Mouse (Mus musculus) heart, embryonic 11.5 days (tissue): ENCODE measurements around the gene Plxna4. TPM values are rescaled to one million over a fixed set of nuclear protein-coding genes. Genes with fewer than 3 reads are reported as not detected.

Experiments used
- ATAC-seq: fragments of 200-750 bp; cut with Nextera tagmentation; replicated peaks from 2 replicates; pipeline ENCODE4 v1.8.0; 2017; ENCODE audit warnings: moderate library complexity; ENCODE audit not compliant: insufficient number of reproducible peaks, low FRiP score, low TSS enrichment
- H3K27ac ChIP-seq: fragments of 300-500 bp; sonication (generic); 2 replicates; pipeline ENCODE4 v1.5.1; 2014; ENCODE audit warnings: mild to moderate bottlenecking, low read depth, low read length
- H3K27me3 ChIP-seq: fragments of 300-500 bp; sonication (generic); 2 replicates; pipeline ENCODE4 v1.6.1; 2014; ENCODE audit warnings: mild to moderate bottlenecking, low read length, mixed read lengths; ENCODE audit not compliant: control insufficient read depth, insufficient read depth
- H3K36me3 ChIP-seq: fragments of 300-500 bp; sonication (generic); 2 replicates; pipeline ENCODE4 v1.6.1; 2014; ENCODE audit warnings: mild to moderate bottlenecking, low read length, moderate library complexity, mixed read lengths; ENCODE audit not compliant: control insufficient read depth, insufficient read depth
- H3K4me1 ChIP-seq: fragments of 300-500 bp; sonication (generic); 2 replicates; pipeline ENCODE4 v1.6.1; 2014; ENCODE audit warnings: low read length; ENCODE audit not compliant: control insufficient read depth, insufficient read depth
- H3K4me2 ChIP-seq: fragments of 300-500 bp; sonication (generic); 2 replicates; pipeline ENCODE4 v1.6.1; 2014; ENCODE audit warnings: mild to moderate bottlenecking, moderate library complexity
- H3K4me3 ChIP-seq: fragments of 300-500 bp; sonication (generic); 2 replicates; pipeline ENCODE4 v1.5.1; 2014; ENCODE audit warnings: low read depth, low read length
- H3K9ac ChIP-seq: fragments of 300-500 bp; sonication (generic); 2 replicates; pipeline ENCODE4 v1.6.1; 2014; ENCODE audit warnings: mild to moderate bottlenecking, low read depth, low read length, moderate library complexity
- H3K9me3 ChIP-seq: fragments of 300-500 bp; sonication (generic); replicated peaks from 2 replicates; pipeline ENCODE4 v1.6.1; 2016; ENCODE audit warnings: low read length; ENCODE audit not compliant: control insufficient read depth
- WGBS: fragments of 180-500 bp; shearing (Covaris S2); extraction: QIAGEN DNeasy Blood & Tissue Kit; methylation state at CpG from one replicate; pipeline ENCODE4 v1.1.7; 2014; ENCODE audit not compliant: insufficient replicate concordance; 5-methylcytosine and 5-hydroxymethylcytosine counted together
- polyA plus RNA-seq: library from polyadenylated mRNA; unstranded; fragments of >200 nt; fragmentation: Nextera tagmentation; extraction: Ambion mirVana; gene quantifications from 2 replicates; pipeline ENCODE4 v1.2.1, GENCODE M21; 2014

Plxna4 gene
- polyA plus RNA-seq, 1 experiment from 2014 or later: 9.1 TPM

GRCm38 (mm10) chr6:32212439-32212838 is 375.6 kb downstream of the Plxna4 start:
- no peaks in the 10 kb centered on the region for H3K4me1 ChIP-seq
- no peaks in the 10 kb centered on the region for H3K9me3 ChIP-seq
- H3K9ac ChIP-seq: no peak overlapping the region
- 37% methylated on average over 4 of the region's 4 CpGs for WGBS
- no peak overlapping the region for H3K4me3 ChIP-seq
- no peak overlapping the region for H3K4me2 ChIP-seq
- H3K27ac ChIP-seq: no peak overlapping the region
- H3K36me3 ChIP-seq: no peaks in the 10 kb centered on the region
- no peak for ATAC-seq
- no peaks in the 10 kb centered on the region for H3K27me3 ChIP-seq

GRCm38 (mm10) chr6:32210139-32210538 is 377.9 kb downstream of the Plxna4 start:
- no peaks in the 10 kb centered on the region for H3K4me1 ChIP-seq
- H3K36me3 ChIP-seq: no peaks in the 10 kb centered on the region
- no peak overlapping the region for H3K4me2 ChIP-seq
- H3K9ac ChIP-seq: no peak overlapping the region
- ATAC-seq: no peak
- WGBS: 81% methylated on average over 7 of the region's 7 CpGs
- H3K27ac ChIP-seq: no peak overlapping the region
- no peak overlapping the region for H3K4me3 ChIP-seq
- no peaks in the 10 kb centered on the region for H3K27me3 ChIP-seq
- H3K9me3 ChIP-seq: no peaks in the 10 kb centered on the region

GRCm38 (mm10) chr6:32208951-32209350 is 379.0 kb downstream of the Plxna4 start:
- WGBS: 82% methylated on average over 7 of the region's 7 CpGs
- H3K36me3 ChIP-seq: no peaks in the 10 kb centered on the region
- H3K9ac ChIP-seq: no peak overlapping the region
- H3K9me3 ChIP-seq: no peaks in the 10 kb centered on the region
- no peak overlapping the region for H3K4me2 ChIP-seq
- no peak overlapping the region for H3K27ac ChIP-seq
- H3K4me3 ChIP-seq: no peak overlapping the region
- H3K27me3 ChIP-seq: no peaks in the 10 kb centered on the region
- no peaks in the 10 kb centered on the region for H3K4me1 ChIP-seq
- ATAC-seq: no peak

GRCm38 (mm10) chr6:32204253-32204652 is 383.7 kb downstream of the Plxna4 start:
- H3K9me3 ChIP-seq: no peaks in the 10 kb centered on the region
- whole genome bisulfite sequencing: 82% methylated on average over 4 of the region's 4 CpGs
- H3K27ac ChIP-seq: no peak overlapping the region
- no peak overlapping the region for H3K4me2 ChIP-seq
- H3K4me1 ChIP-seq: no peaks in the 10 kb centered on the region
- ATAC-seq: no peak
- no peak overlapping the region for H3K9ac ChIP-seq
- H3K36me3 ChIP-seq: no peaks in the 10 kb centered on the region
- no peak overlapping the region for H3K4me3 ChIP-seq
- no peaks in the 10 kb centered on the region for H3K27me3 ChIP-seq

- H3K4me3 ChIP-seq: no peak overlapping the region
- WGBS: 46% methylated on average over 4 of the region's 4 CpGs
- no peaks in the 10 kb centered on the region for H3K4me1 ChIP-seq
- ATAC-seq: no peak
- H3K36me3 ChIP-seq: no peaks in the 10 kb centered on the region
- no peaks in the 10 kb centered on the region for H3K27me3 ChIP-seq
- no peak overlapping the region for H3K9ac ChIP-seq
- no peak overlapping the region for H3K4me2 ChIP-seq
- H3K9me3 ChIP-seq: no peaks in the 10 kb centered on the region
- H3K27ac ChIP-seq: no peak overlapping the region
Measured at GRCm38 (mm10) chr6:32203389-32203788, 384.6 kb downstream of the Plxna4 start.

GRCm38 (mm10) chr6:32202664-32203192 is 385.3 kb downstream of the Plxna4 start:
- H3K4me2 ChIP-seq: no peak overlapping the region
- ATAC-seq: no peak
- H3K9ac ChIP-seq: no peak overlapping the region
- no peak overlapping the region for H3K27ac ChIP-seq
- H3K36me3 ChIP-seq: no peaks in the 10 kb centered on the region
- 33% methylated on average over 1 of the region's 1 CpGs for WGBS
- H3K4me1 ChIP-seq: no peaks in the 10 kb centered on the region
- no peaks in the 10 kb centered on the region for H3K9me3 ChIP-seq
- no peak overlapping the region for H3K4me3 ChIP-seq
- H3K27me3 ChIP-seq: no peaks in the 10 kb centered on the region

GRCm38 (mm10) chr6:32201506-32201905 is 386.5 kb downstream of the Plxna4 start:
- no peaks in the 10 kb centered on the region for H3K9me3 ChIP-seq
- H3K4me2 ChIP-seq: no peak overlapping the region
- no peak for ATAC-seq
- no peak overlapping the region for H3K27ac ChIP-seq
- H3K27me3 ChIP-seq: no peaks in the 10 kb centered on the region
- H3K9ac ChIP-seq: no peak overlapping the region
- no peak overlapping the region for H3K4me3 ChIP-seq
- no peaks in the 10 kb centered on the region for H3K4me1 ChIP-seq
- H3K36me3 ChIP-seq: no peaks in the 10 kb centered on the region

- 0 out of 2 replicates have a peak, but pooled peaks cover 3% of the 10 kb centered on the region for H3K36me3 ChIP-seq
- no peak overlapping the region for H3K4me2 ChIP-seq
- no peak for ATAC-seq
- no peak overlapping the region for H3K4me3 ChIP-seq
- H3K9me3 ChIP-seq: no peaks in the 10 kb centered on the region
- WGBS: 72% methylated on average over 2 of the region's 2 CpGs
- H3K4me1 ChIP-seq: no peaks in the 10 kb centered on the region
- no peaks in the 10 kb centered on the region for H3K27me3 ChIP-seq
- no peak overlapping the region for H3K9ac ChIP-seq
- H3K27ac ChIP-seq: no peak overlapping the region
Measured at GRCm38 (mm10) chr6:32199616-32200015, 388.4 kb downstream of the Plxna4 start.

GRCm38 (mm10) chr6:32196913-32197312 is 391.1 kb downstream of the Plxna4 start:
- no peaks in the 10 kb centered on the region for H3K27me3 ChIP-seq
- no peaks in the 10 kb centered on the region for H3K9me3 ChIP-seq
- no peak overlapping the region for H3K4me2 ChIP-seq
- no peak overlapping the region for H3K4me3 ChIP-seq
- peaks cover 6% of the 10 kb centered on the region; the same call in 1 of the 2 replicates for H3K36me3 ChIP-seq
- H3K9ac ChIP-seq: no peak overlapping the region
- WGBS: 76% methylated on average over 9 of the region's 9 CpGs
- H3K27ac ChIP-seq: no peak overlapping the region
- H3K4me1 ChIP-seq: no peaks in the 10 kb centered on the region
- no peak for ATAC-seq
